Mouse (Mus musculus): ENCODE data around the gene Casp8. TPM values are rescaled to one million over a fixed set of nuclear protein-coding genes. Genes with fewer than 3 reads are reported as not detected.
A peak's percentile ranks its signal among the peaks of the same experiment; 100 is the strongest.
"Not testable (repeated sequence)": the region's sequence is repeated elsewhere in the genome, so short reads cannot be mapped to it uniquely, and the experiment has no call there.

The Casp8 gene
- total RNA-seq, 2 experiments from 2014 or later, result 170 to 198 TPM

DNA sequence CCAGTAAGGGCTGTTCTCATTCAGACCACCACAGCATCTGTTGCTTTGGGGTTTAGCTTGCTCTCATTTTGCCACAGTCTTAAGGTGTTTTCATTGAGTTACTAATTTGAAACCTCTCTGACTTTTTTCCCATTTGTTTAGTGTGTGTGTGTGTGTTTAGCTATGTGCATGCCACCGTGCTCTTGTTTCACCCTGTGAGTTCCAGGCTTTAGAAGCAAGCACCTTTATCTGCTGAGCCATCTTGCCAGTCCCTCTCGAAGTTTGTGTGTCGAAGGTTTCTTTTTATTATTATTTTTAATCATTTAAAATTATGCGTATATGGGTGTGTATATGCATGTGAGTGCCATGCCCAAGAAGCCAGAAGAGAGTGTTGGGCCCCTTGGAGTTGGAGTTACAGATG, 3.7 kb downstream of the Casp8 start:
- ATAC-seq (ENCODE audit: poor library complexity, severe bottlenecking), result no peak

DNA sequence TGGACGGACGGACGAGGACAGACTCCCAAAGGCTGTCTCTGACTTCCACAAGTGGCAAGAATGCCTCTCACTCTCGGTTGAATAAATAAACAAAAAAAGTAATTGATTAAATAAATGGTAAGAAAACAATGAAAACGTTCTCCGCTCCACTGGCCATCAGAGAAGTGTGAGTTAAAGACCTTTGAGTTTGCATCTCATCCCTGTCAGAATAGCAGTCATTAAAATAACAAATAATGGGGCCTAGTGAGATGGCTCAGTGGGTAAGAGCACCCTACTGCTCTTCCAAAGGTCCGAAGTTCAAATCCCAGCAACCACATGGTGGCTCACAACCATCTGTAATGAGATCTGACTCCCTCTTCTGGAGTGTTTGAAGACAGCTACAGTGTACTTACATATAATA, 5.5 kb downstream of the Casp8 start:
- ATAC-seq (ENCODE audit: poor library complexity, severe bottlenecking), result not testable (repeated sequence)

DNA sequence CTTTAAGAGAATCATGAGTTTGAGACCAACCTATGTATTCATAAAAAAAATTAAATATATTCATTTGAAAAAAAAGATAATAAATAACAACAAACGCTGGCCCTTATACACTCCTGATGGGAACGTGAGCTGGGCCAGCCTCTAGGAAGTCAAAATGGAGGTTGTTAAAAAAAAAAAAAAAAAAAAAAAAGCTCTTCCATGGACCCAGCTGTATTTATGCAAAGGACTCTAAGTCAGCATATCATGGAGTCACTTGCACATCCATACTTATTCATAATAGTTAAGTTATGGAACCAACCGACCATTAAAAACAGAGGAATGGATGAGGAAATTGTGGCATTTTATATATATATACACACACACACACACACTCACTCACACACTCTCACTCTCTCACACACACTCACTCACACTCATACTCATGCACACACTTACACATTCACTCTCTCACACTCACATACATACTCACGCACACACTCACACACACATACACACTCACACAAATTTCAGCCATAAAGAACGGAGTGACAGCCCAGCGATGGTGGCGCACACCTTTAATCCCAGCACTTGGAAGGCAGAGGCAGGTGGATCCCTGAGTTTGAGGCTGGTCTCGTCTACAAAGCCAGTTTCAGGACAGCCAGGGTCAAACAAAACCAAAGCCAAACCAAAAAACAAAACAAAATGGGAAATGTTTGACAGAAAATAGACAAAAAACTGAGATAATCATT, 6.5 kb downstream of the Casp8 start:
- no peak for ATAC-seq (ENCODE audit: poor library complexity, severe bottlenecking)

DNA sequence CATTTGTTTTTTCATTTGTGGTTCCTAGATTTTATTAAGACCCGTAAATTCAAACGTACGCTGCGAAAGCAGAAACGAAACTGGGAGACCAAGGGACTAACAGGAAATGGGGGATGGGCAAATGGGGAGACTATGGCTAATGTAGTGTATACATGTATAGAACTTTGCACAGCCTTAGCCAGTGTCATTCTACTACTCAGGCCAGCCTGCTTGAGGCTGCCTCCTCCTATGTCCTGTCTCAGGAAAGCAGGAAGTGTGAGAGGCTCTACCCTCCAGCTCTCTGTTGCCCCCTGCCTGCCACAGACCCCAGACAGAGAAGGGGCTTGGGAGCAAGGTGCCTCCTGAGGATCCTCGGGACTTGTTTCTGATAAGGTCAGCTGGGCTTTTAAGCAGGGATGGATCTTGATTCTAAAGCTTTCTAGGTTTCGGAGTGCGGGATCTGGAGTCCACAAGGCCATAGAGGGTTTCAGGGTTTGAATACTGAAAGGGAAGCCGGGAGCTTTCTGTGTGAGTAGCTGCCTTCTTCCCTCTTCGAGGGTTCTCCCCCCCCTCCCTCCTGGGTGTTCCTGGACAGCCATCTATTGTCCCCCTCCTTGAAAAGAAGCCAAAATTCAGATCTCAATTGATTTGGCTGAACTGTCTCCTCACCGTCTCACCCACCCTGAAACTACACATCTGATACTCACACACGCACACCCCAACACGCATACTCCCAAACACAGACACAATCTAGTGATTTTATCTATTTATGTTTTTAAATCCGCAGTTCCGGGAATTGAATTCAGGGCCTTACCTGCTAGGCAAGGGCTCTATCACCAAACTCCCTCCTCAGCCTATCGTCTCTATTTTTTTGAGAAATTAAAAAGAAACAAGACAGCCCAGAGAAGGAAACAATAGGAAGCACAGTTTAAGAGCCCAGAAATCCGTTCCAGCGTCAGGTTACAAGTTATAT, 7.4 kb downstream of the Casp8 start:
- peak; percentile 94 for ATAC-seq (ENCODE audit: poor library complexity, severe bottlenecking)

DNA sequence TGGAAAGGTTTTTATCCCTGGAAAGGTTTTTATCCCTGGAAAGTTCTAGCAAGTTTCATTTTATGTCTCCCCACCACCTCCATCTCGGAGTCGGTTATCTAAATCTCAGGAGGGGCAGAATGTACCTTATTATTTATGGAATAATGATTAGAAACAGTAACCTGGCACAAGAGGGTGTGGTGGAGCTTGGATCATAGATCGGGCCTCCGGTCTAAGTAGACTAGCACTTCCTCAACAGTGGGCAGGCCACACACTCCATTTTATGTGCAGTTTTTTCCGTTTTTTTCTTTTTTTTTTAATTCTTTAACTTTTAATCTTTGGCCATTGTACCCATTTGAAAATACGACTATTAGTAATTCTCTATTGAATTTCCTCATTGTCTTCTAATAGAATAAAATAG, 8.4 kb downstream of the Casp8 start:
- peak; percentile 45; the same call in 1 of the 2 replicates for ATAC-seq (ENCODE audit: poor library complexity, severe bottlenecking)

DNA sequence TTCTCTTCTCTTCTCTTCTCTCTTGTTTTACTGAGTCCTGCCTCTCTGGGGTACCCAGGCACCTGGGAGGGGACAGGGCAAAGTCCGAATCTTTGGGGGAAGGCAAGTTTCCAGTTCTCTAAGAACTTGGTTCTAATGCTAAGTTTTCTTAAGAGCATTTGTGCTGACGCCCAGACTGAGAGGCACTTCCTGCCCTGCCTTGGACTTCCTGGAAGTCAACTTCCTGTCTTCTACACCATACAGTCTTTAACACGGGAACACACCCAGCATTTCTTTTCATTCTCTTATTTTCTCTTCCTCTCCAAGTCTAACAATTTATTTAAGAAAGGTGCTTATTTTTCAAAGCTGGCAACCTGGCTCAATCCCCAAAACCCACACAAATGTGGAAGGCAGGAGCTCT, 11.5 kb downstream of the Casp8 start:
- no peak for ATAC-seq (ENCODE audit: poor library complexity, severe bottlenecking)

DNA sequence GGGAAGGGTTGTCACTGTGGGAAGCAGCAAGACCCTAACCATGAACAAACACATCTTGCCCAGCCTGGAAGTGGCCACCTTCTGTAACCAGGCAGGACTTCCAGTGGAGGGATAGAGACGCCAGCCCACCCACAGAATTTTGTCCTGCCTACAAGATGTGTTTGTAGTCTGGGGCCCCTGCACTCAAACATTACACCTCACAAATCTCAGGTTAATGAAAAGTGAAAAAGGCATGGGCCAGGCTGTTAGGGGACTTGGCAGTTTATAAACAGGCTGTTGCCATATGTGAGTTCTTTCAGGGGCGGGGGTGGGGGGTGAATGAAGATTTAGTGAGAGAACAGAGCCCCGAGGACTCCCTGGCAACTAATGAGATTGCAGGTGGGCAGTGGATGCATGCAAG, 31.1 kb downstream of the Casp8 start:
- ATAC-seq (ENCODE audit: poor library complexity, severe bottlenecking), result no peak

DNA sequence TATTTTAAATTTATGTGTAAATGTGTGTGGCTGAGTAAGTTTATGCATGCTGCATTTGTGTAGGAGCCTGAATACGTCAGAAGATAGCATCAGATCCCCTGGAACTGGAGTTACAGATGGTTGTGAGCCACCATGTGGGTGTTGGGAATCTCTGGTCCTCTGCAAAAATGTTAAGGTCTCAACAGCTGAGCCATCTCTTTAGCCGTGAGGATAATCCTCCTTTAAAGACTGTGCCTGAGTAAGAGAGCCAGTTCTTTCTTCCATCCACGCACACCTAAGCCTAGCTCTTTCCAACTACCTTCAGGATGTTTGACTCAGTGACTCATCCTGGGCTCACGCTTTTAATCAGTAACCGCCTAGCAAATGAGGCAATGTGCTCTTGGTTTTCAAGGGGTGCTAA, 35.6 kb downstream of the Casp8 start:
- ATAC-seq (ENCODE audit: poor library complexity, severe bottlenecking), result no peak

DNA sequence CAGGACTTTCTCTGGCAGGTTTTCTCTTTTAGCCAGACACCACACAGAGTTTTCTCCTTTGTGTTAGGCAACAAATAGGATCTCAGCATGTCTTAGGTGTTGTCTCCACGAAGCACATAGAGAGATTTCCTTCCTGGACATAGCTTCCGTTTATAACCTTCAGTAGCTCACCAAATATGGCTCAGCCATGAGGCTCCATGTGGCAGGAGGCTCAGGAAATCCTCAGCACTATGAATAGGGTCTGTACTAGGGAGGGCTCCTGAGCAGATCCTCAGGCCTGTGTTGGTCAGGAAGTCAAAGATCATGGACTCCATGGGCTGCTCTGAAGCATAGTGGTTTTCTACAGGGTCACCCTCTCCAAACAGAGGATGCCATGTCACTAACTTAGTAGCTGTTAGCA, 37.0 kb downstream of the Casp8 start:
- no peak for ATAC-seq (ENCODE audit: poor library complexity, severe bottlenecking)

DNA sequence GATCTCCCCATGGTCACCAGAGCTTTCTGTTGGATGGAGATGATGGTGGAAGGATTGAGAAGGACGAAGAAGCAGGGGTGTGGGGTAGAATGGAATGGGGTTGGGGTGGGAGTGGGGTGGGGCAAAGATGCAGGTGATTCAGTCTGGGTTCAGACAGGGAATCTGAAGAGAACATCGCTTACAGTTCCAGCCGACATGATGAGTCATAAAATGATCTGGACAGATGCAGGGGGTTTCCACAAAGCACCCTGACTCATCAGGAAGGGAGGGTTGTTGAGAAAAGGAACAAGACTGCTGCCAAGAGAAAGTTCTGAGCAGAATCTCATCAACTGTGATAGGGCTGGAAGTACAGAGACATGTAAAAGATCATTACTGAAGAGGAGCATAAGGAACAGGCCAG, 61.6 kb downstream of the Casp8 start:
- ATAC-seq (ENCODE audit: poor library complexity, severe bottlenecking), result not testable (repeated sequence)

DNA sequence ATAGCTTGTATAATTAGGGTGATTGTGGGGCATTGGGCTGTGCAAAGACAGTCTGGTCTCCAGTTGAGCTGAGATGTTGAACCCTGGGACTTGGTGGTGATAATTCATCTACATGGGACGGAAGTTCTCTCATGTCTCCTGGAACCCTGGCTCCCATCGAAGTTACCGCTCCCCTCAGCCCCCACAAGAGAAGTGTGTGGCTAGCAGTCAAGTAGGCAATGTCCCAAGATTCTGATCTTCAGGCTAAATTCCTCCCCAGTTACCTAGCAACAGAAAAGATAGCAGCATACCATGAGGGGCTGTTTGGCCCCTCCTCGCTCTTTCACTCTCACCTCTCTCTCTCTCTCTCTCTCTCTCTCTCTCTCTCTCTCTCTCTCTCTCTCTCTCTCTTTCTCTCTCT, 64.0 kb downstream of the Casp8 start:
- ATAC-seq (ENCODE audit: poor library complexity, severe bottlenecking), result not testable (repeated sequence)

DNA sequence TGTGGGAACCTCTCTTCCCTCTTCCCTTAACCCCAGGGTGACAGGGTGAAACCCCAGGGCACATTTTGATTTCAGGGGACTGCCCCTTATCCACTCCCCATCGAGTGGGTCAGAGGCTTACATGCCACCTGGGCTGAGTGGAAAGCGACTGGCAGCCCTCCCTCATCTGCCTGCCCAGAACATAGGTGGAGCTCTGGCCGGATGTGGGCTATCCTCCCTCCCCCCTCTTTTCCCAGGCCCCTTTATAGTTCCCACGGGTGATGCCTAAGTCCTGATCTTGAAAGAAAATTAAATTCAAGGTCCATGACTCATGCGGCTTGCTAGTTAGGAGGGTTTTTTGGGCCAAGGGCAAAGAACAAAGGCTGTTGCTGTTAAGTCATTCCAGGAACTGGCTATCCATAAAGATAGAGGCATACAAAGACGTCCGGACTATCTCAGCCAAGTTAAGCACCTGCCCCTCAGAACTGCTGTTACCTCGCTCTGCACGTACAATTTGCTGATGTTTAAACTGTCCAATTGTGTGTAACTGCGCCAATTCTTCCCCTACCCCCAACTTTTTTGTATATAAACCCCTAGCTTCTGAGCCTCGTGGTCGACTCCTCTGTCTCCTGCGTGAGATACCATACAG, 64.7 kb downstream of the Casp8 start:
- ATAC-seq (ENCODE audit: poor library complexity, severe bottlenecking), result not testable (repeated sequence)

DNA sequence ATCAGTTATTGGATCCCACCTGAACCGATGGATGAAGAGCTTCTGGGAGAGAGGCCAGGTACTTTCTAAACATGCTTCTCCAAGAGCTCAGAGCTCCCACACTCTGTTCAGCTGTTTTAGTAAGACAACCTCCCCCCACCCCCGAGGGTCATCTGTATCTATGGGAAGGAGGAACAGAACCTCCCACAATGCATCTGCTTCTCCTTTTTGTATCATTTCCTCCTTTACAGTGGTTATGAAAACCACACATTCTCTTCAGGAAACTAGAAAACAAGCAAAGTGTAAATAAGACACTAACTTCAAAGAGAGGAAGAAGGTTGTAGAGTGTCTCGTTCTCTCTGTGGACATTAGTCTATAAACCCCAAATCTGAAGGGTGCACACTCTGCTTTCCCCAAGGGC, 65.4 kb downstream of the Casp8 start:
- peak; percentile 98 for ATAC-seq (ENCODE audit: poor library complexity, severe bottlenecking)

DNA sequence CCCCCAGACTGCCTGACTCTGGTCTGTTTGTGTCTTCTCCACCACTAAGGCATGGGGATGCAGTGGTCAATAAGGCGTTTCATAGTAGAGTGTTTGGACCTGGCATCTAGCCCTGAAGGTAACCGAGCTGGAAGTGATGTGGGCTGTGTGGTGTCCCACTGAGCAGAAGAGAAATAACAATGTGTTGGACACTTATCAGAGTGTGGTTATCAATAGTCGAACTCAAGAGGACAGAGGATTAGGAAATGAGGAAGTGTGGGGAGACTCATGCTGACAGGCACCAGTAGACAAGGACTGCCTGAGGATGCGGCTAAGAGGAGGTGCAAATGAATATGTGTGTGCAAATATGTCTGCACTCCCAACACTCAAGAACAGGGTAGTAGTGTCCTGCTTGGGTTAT, 81.3 kb downstream of the Casp8 start:
- peak; percentile 82 for ATAC-seq (ENCODE audit: poor library complexity, severe bottlenecking)

DNA sequence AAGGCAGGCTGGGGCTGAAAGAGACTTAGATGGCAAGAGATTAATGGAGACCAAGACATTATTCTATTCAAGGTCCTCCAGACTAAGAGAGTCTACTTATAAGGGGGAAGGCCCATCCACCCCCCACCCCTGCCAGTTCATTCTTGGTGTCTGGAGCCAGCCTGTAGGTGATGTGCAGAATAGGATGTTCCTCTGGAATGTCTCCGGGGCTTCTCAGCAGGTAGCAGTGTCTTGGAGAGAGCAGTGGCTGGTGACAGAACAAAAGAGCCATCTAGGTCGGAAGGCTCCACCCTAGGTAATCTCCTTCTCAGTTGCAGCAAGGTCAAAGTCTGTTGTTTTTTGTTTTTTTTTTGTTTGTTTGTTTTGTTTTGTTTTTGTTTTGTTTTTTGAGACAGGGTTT, 84.1 kb downstream of the Casp8 start:
- ATAC-seq (ENCODE audit: poor library complexity, severe bottlenecking), result not testable (repeated sequence)

DNA sequence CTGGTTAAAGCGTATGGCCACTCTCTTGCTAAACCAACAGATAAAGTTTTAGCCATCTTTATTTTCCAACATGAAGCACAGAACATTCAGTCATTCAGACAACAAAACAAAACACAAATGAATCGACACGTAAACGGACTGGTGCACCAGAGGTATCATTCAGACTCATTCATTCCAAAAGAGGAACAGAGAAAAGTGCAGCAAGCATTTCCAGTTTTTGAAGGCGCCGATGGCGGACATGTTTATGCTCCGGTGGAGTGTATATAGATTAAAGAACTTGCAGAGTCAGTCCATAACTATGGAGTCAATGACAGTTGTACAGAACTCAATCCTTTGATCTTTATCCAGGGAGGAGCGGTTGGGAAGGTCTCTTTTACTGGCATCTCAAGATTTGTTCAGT, 88.1 kb downstream of the Casp8 start:
- ATAC-seq (ENCODE audit: poor library complexity, severe bottlenecking), result not testable (repeated sequence)

DNA sequence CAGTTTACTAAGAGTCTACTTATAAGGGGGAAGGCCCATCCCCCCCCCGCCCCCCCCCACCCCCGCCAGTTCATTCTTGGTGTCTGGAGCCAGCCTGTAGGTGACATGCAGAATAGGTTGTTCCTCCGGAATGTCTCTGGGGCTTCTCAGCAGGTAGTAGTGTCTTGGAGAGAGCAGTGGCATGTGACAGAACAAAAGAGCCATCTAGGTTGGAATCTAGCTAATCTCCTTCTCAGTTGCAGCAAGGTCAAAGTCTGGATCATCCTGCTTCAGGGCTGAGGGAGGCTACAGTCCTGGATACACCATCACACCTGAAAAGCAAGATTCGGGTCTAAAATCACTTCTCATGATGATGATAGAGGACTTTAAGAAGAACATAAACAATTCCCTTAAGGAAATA, 90.5 kb downstream of the Casp8 start:
- ATAC-seq (ENCODE audit: poor library complexity, severe bottlenecking), result no peak

DNA sequence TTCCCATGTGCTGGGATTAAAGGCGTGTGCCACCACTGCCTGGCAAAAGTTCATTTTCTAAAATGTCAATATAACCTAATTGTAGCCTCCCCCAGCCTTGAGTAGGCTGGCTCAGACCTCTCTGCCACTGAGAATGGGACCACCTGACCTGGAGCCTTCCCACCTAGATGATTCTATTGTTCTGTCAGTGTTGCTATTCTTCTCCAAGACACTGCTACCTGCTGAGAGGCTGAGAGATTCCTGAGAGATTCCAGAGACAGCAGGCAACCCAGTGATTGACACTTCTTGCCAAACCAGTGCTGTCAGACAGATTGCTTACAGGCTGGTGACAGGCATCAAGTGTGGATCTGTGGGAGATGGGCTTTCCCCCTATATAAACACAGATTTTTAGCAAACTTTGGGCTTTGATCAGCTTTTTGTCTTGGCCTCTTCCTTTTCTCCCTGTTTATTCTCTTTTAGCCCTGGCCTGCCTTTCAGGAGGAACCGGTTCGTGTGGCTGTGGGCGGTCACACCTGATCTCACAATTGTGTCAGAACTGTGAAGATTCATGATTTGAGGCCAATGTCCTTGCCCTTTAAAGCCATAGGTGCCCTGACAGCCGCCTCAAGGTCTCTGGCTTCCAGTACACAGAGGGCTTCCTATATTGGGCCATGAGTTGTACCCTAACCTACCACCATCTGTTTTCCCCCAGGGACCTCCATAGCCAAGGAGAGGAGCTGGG, 94.8 kb downstream of the Casp8 start:
- ATAC-seq (ENCODE audit: poor library complexity, severe bottlenecking), result no peak

DNA sequence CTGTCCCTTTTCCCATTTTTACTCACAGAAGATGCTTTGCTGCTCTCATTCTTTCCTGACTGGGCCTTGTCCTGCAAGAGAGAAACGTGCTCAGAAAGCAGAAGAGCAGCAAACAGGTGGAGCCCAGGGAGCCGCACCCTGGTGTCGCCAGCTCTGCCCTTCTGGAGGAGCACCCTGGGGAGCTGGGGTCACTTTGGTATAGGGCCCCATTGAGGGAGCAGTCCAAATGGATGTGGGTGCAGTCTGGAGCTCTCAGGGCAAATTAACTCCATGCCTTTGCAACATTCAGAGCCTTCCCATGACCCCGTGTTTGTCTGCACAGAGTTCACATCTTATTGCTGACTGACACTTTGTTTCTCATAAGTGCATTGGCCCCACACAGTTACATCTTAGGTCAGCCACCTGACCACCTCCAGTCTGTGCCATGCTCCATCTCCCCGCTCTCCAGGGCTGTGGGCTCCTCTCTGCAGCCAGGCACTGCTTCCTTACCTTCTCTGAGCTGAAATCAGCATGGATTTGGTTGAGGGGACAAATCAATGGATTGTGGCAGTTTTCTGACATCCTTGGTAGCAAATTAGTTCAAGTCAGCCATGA, 95.6 kb downstream of the Casp8 start:
- ATAC-seq (ENCODE audit: poor library complexity, severe bottlenecking), result not testable (repeated sequence)

DNA sequence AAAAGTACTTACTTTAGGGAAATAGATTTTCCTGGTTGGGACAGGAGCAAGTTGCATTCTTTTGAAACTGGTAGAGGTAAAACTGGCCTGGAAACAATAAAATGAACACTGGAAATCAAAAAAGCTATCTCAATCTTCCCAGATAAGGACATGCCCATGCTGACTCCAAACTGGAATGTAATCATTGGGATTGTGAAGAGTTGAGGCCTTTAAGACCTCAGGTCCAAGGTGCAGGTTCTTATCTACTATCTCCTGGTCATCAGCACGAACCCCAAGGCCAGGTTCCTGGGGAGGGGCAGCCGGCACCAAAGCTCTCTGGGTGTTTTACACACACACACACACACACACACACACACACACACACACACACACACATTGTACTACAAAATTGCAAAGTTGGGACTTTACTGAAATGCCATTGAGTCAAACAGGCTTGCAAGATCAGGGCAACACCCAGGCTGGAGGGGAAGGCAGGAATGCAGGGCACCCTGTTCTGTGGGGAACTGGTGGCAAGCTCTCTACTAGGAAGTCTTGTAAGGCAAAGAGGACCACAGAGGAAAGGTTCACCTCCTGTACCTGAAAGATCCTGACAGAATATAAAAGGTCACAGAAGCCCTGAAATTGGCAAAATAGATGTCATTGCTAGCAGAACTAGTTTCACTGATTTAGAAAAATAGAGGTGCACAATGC, 96.5 kb downstream of the Casp8 start:
- ATAC-seq (ENCODE audit: poor library complexity, severe bottlenecking), result not testable (repeated sequence)

All from megakaryocyte, adult 5-6 weeks (primary cell).